Mouse (Mus musculus) Patski (cell line): ENCODE measurements around the gene Ino80d. TPM values are rescaled to one million over a fixed set of nuclear protein-coding genes. Genes with fewer than 3 reads are reported as not detected.

Source experiments
- ATAC-seq: fragments of 100-300 bp; one replicate; pipeline ENCODE4 v1.8.0; 2021
- CTCF ChIA-PET: fragments of 350-600 bp; sonication (Branson Sonifier 250); formaldehyde crosslinking; loops from one replicate; lab custom pipeline; 2022; ENCODE audit warnings: inconsistent platforms; lab: Charles Lee
- POLR2A ChIA-PET: fragments of 350-600 bp; sonication (Branson Sonifier 250); formaldehyde crosslinking; loops from one replicate; lab custom pipeline; 2022; ENCODE audit warnings: antibody characterized with exemption, inconsistent platforms; lab: Charles Lee
- DNase-seq: peaks from one replicate; pipeline ENCODE4 v3.0.0-alpha.2; 2011; ENCODE audit warnings: low read depth, low spot score
- H3K27me3 ChIP-seq: fragments of 371-371 bp; one replicate; pipeline ENCODE4 v1.5.1; 2021
- CTCF ChIP-seq: fragments of 100-300 bp; IDR thresholded peaks from one replicate; pipeline ENCODE4 v1.5.1; 2021
- in situ Hi-C: fragments of 300-500 bp; cut with MboI; formaldehyde crosslinking; loops from 3 replicates; pipeline ENCODE4 v1.11.1; 2018; ENCODE audit warnings: low pct_unique_long_range_greater_than_20kb, mixed read lengths
- polyA plus RNA-seq: library from polyadenylated mRNA; unstranded; gene quantifications from one replicate; pipeline ENCODE4 v1.2.3, GENCODE M21; 2021

Ino80d gene
- polyA plus RNA-seq, 1 experiment from 2014 or later: 9.6 TPM

- TF ChIP-seq CTCF: no peak
Measured at GRCm38 (mm10) chr1:62991021-62991420, 123.4 kb downstream of the Ino80d start.

GRCm38 (mm10) chr1:62987561-62987960 lies 126.9 kb downstream of the Ino80d start:
- H3K27me3 ChIP-seq: no peaks in the 10 kb centered on the region
- no peak for DNase-seq
- in situ Hi-C loops: no loop called here
- POLR2A ChIA-PET: interaction anchor here (0.7 kb wide), 2 partner anchors 87 to 193 kb away, joined by 3 read pairs; no protein-coding TSS in a partner anchor
- TF ChIP-seq CTCF: no peak
- ATAC-seq: peak; percentile 57
- CTCF ChIA-PET: interaction anchor here (1.7 kb wide), 1 partner anchor 10 kb away, joined by 8 read pairs; no protein-coding TSS in a partner anchor

More at GRCm38 (mm10) chr1:62991021-62991420, 123.4 kb downstream of the Ino80d start:
- DNase-seq: no peak
- H3K27me3 ChIP-seq: no peaks in the 10 kb centered on the region
- ChIA-PET CTCF (no interaction called here), POLR2A (no interaction called here)
- ATAC-seq: no peak
- in situ Hi-C loops: no loop called here

GRCm38 (mm10) chr1:62986267-62986666 lies 128.2 kb downstream of the Ino80d start:
- ChIA-PET CTCF (interaction anchor here (1.7 to 4.2 kb wide), 3 partner anchors 9 to 22 kb away, joined by 8 to 18 read pairs (median 14); no protein-coding TSS in a partner anchor), POLR2A (no interaction called here)
- DNase-seq: peak; percentile 47
- TF ChIP-seq CTCF: peak; percentile 76
- in situ Hi-C loops: no loop called here
- ATAC-seq: no peak
- no peaks in the 10 kb centered on the region for H3K27me3 ChIP-seq

GRCm38 (mm10) chr1:62984566-62984965 lies 129.9 kb downstream of the Ino80d start:
- in situ Hi-C loops: no loop called here
- ChIA-PET CTCF (interaction anchor here (0.9 to 4.2 kb wide), 8 partner anchors 9 to 102 kb away, joined by 3 to 18 read pairs (median 4); no protein-coding TSS in a partner anchor), POLR2A (interaction anchor here (0.6 kb wide), 1 partner anchor 1885 kb away, joined by 4 read pairs; no protein-coding TSS in a partner anchor)
- TF ChIP-seq CTCF: peak; percentile 86
- no peaks in the 10 kb centered on the region for H3K27me3 ChIP-seq
- ATAC-seq (peak; percentile 72), DNase-seq (no peak)

- in situ Hi-C loops: no loop called here
- ChIA-PET POLR2A (interaction anchor here (0.5 kb wide), 1 partner anchor 852 kb away, joined by 5 read pairs; no protein-coding TSS in a partner anchor), CTCF (interaction anchor here (1.3 to 1.5 kb wide), 2 partner anchors 10 kb away, joined by 3 to 8 read pairs; no protein-coding TSS in a partner anchor)
- TF ChIP-seq CTCF: no peak
- H3K27me3 ChIP-seq: peaks cover 6% of the 10 kb centered on the region
- no peak for DNase-seq
- no peak for ATAC-seq
Measured at GRCm38 (mm10) chr1:62976742-62977141, 137.7 kb downstream of the Ino80d start.

- in situ Hi-C loops: loop anchor here (10.0 to 25.0 kb wide), 6 partner anchors 1030 to 1912 kb away; no protein-coding TSS in a partner anchor
- peak; percentile 56 for TF ChIP-seq CTCF
- ATAC-seq (no peak), DNase-seq (no peak)
- CTCF ChIA-PET: interaction anchor here (1.4 to 2.6 kb wide), 5 partner anchors 10 to 1669 kb away, joined by 3 to 18 read pairs (median 4); no protein-coding TSS in a partner anchor
- POLR2A ChIA-PET: no interaction called here
- no peaks in the 10 kb centered on the region for H3K27me3 ChIP-seq
Measured at GRCm38 (mm10) chr1:62966885-62967284, 147.6 kb downstream of the Ino80d start.

- ATAC-seq: peak; percentile 89
- peak; percentile 19 for DNase-seq
- peak; percentile 98 for TF ChIP-seq CTCF
- in situ Hi-C loops: loop anchor here (10.0 to 25.0 kb wide), 6 partner anchors 1027 to 1909 kb away; no protein-coding TSS in a partner anchor
- CTCF ChIA-PET: interaction anchor here (0.6 to 3.7 kb wide), 15 partner anchors 10 to 1666 kb away, joined by 3 to 14 read pairs (median 4); no protein-coding TSS in a partner anchor
- POLR2A ChIA-PET: interaction anchor here (0.6 kb wide), 1 partner anchor 8 kb away, joined by 4 read pairs; no protein-coding TSS in a partner anchor
- H3K27me3 ChIP-seq: no peaks in the 10 kb centered on the region
Measured at GRCm38 (mm10) chr1:62964291-62964690, 150.2 kb downstream of the Ino80d start.

- ChIA-PET CTCF (no interaction called here), POLR2A (no interaction called here)
- ATAC-seq (no peak), DNase-seq (no peak)
- in situ Hi-C loops: loop anchor here (25.0 kb wide), 1 partner anchor 1020 kb away; no protein-coding TSS in a partner anchor
- TF ChIP-seq CTCF: no peak
- no peaks in the 10 kb centered on the region for H3K27me3 ChIP-seq
Measured at GRCm38 (mm10) chr1:62956942-62957645, 157.4 kb downstream of the Ino80d start.

- CTCF ChIA-PET: no interaction called here
- no peak for TF ChIP-seq CTCF
- DNase-seq: no peak
- POLR2A ChIA-PET: no interaction called here
- ATAC-seq: no peak
- no peaks in the 10 kb centered on the region for H3K27me3 ChIP-seq
- in situ Hi-C loops: loop anchor here (25.0 kb wide), 1 partner anchor 1019 kb away; no protein-coding TSS in a partner anchor
Measured at GRCm38 (mm10) chr1:62956526-62956925, 157.9 kb downstream of the Ino80d start.

GRCm38 (mm10) chr1:62955340-62955739 lies 159.1 kb downstream of the Ino80d start:
- no peak for TF ChIP-seq CTCF
- no peaks in the 10 kb centered on the region for H3K27me3 ChIP-seq
- in situ Hi-C loops: loop anchor here (25.0 kb wide), 1 partner anchor 1018 kb away; no protein-coding TSS in a partner anchor
- DNase-seq: no peak
- POLR2A ChIA-PET: no interaction called here
- no peak for ATAC-seq
- CTCF ChIA-PET: interaction anchor here (0.7 kb wide), 1 partner anchor 7 kb away, joined by 3 read pairs; no protein-coding TSS in a partner anchor
